Mouse (Mus musculus): ENCODE measurements around the gene Scn10a.

DNA sequence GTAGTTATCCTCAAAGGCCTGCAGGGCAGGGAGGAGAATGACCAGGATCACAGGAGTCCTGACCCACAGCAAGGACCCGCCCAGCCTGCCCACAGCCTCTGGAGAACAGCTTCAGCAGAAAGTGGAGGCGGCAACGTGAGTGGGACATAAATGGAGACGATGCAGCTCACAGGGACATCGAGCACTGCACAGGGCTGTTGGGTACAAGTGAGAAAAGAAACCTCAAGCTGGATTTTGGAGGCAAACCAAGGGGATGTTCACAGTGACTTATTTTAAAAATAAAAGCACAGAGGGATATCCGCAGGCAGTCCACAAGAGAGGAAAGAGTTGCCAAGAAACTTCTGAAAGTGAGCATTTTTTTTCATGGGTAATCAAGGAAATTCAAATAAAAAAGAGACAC lies 91.9 kb downstream of the Scn10a start:
- no peak for TF ChIP-seq POLR2A (IDR thresholded peaks at IDR 0.05; ENCODE audit: extremely low read depth, insufficient read depth, low read length)
- no peak for TF ChIP-seq CTCF (IDR thresholded peaks at IDR 0.05; ENCODE audit: extremely low read depth, insufficient read depth, low read length)
